In the genomic region with DNA sequence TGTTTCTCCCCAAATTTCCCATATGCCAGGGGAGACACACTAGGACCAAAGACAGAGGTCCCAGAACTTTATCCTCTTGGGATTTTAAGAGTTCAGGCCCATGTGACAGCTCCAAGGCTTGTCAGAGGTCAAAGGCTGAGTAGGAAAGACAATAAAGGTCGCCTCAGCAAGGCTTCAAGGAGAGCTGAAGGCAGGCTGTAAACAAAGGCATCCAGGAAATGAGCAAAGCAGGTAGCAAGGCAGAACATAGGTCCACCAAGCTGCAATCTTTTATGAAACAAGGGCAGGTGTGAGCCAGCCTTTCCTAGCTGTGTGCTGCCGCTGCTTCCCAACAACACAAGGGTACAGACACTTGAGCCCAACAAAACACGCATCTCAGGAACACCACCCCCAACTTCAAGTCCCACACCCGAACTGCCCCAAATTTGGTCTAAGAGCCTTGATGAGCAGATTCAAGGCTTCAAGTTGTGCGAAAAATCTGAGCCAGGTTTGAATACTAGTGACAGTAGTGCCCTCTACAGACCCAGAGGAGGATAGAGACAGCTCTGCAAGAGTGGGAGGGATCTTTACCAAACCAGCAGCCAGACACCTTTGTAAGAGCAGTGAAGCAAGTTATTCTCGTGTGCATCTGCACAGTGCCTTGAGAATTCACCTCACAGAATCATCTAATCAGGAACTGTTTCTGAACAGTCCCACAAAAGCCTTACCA, we compare ENCODE assay signal across 8 mouse cellular contexts. TPM values are rescaled to one million over a fixed set of nuclear protein-coding genes. Genes with fewer than 3 reads are reported as not detected.
A peak's percentile ranks its signal among the peaks of the same experiment; 100 is the strongest.
DNase-seq lines count a peak whose midpoint lies in the region; ATAC-seq lines count a peak whose summit lies in the region.

No protein-coding gene starts in this region.

- no peak overlapping the region for H3K27ac ChIP-seq in embryonic facial prominence, embryonic 11.5 days (replicated peaks; ENCODE audit: low read depth, low read length)
- no peak overlapping the region for H3K27ac ChIP-seq in embryonic facial prominence, embryonic 10.5 days (replicated peaks)

- H3K9me3 ChIP-seq in embryonic facial prominence, embryonic 11.5 days (replicated peaks; ENCODE audit: control insufficient read depth, low read length): no peaks in the 10 kb centered on the region
- no peaks in the 10 kb centered on the region for H3K9me3 ChIP-seq in embryonic facial prominence, embryonic 10.5 days

- DNase-seq in embryonic facial prominence, embryonic 11.5 days (ENCODE audit: low spot score): peak; percentile 33
- no peak for DNase-seq in embryonic facial prominence, embryonic 10.5 days (ENCODE audit: low spot score)
- DNase-seq in lung, postnatal 10 days: peak; percentile 40
- no peak for DNase-seq in lung, postnatal 4 days
- DNase-seq in cerebellum, postnatal 25 days: peak; percentile 52 to 57
- DNase-seq in induced T-regulatory cell, adult 2 months (ENCODE audit: low read depth): peak; percentile 27
- peak; percentile 56 for DNase-seq in yolk sac, embryonic 10.5 days (ENCODE audit: low spot score)
- no peak for DNase-seq in thymus, postnatal 25 days

- ATAC-seq in embryonic facial prominence, embryonic 11.5 days (replicated peaks; ENCODE audit: insufficient number of reproducible peaks, low FRiP score, low TSS enrichment, low read depth): no peak

- H3K9ac ChIP-seq in embryonic facial prominence, embryonic 11.5 days (replicated peaks; ENCODE audit: low read length): no peak overlapping the region

- peaks cover 5% of the 10 kb centered on the region for H3K36me3 ChIP-seq in embryonic facial prominence, embryonic 11.5 days (replicated peaks; ENCODE audit: control insufficient read depth, insufficient read depth, low read depth, low read length)
- H3K36me3 ChIP-seq in embryonic facial prominence, embryonic 10.5 days (replicated peaks): peaks cover 52% of the 10 kb centered on the region

- 73% methylated on average over 6 of the region's 6 CpGs for WGBS in embryonic facial prominence, embryonic 11.5 days
- WGBS in embryonic facial prominence, embryonic 10.5 days: 75% methylated on average over 6 of the region's 6 CpGs

- H3K4me3 ChIP-seq in embryonic facial prominence, embryonic 11.5 days (ENCODE audit: low read depth, low read length): no peak overlapping the region
- no peak overlapping the region for H3K4me3 ChIP-seq in embryonic facial prominence, embryonic 10.5 days

- no peak overlapping the region for H3K4me2 ChIP-seq in embryonic facial prominence, embryonic 11.5 days (ENCODE audit: low read depth, low read length)

- H3K27me3 ChIP-seq in embryonic facial prominence, embryonic 11.5 days (ENCODE audit: control insufficient read depth, insufficient read depth, low read length): no peaks in the 10 kb centered on the region
- no peaks in the 10 kb centered on the region for H3K27me3 ChIP-seq in embryonic facial prominence, embryonic 10.5 days (replicated peaks; ENCODE audit: low read depth, poor library complexity, severe bottlenecking)

- H3K4me1 ChIP-seq in embryonic facial prominence, embryonic 11.5 days (ENCODE audit: control insufficient read depth, insufficient read depth, low read length): no peaks in the 10 kb centered on the region
- peaks cover 10% of the 10 kb centered on the region; the same call in 1 of the 2 replicates for H3K4me1 ChIP-seq in embryonic facial prominence, embryonic 10.5 days

RNA-seq across cellular contexts. Expression of gene Psmb7, which starts 52.0 kb away (rescaled TPM):
- polyA plus RNA-seq in embryonic facial prominence, embryonic 11.5 days (2014; fragmentation: Nextera tagmentation; extraction: Ambion mirVana): 363 and 368 TPM in 2 replicates
- 331 and 334 TPM in 2 replicates for polyA plus RNA-seq in embryonic facial prominence, embryonic 10.5 days (2016; fragmentation: Nextera tagmentation; extraction: Ambion mirVana)

Comparison
In these comparisons a context has a peak if more than half of its experiments do, and no peak if none do; other contexts are left out.
1. DNase-seq: peak in embryonic facial prominence, embryonic 11.5 days (single experiment), lung, postnatal 10 days (single experiment), cerebellum, postnatal 25 days (2 of 2), induced T-regulatory cell, adult 2 months (single experiment) and yolk sac, embryonic 10.5 days (single experiment); none in embryonic facial prominence, embryonic 10.5 days (single experiment), lung, postnatal 4 days (0 of 2) and thymus, postnatal 25 days (single experiment).